Mouse (Mus musculus): ENCODE measurements around the gene Mmp20.

Mmp20 gene

DNA sequence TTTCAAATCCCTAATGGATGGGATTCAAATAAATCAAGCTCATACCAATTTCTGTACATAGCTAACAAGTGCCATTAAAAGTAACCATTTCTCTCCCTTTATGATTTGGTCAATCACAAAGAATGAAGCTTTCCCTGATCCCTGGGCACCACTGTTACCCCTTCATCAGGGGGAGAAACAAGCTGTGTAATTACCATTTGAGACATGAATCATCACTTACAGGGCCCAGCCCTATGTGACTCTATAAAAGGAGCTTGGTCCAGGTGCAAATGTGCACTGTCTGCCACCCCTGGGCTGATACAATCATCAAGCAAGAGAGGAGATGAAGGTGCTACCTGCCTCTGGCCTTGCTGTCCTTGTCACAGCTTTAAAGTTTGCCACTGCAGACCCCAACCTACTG, at the start of gene Mmp20:
Mmp20 (plus strand) TSS at position 301 of the 400 bp plus-strand sequence.
- no peak for DNase-seq

DNA sequence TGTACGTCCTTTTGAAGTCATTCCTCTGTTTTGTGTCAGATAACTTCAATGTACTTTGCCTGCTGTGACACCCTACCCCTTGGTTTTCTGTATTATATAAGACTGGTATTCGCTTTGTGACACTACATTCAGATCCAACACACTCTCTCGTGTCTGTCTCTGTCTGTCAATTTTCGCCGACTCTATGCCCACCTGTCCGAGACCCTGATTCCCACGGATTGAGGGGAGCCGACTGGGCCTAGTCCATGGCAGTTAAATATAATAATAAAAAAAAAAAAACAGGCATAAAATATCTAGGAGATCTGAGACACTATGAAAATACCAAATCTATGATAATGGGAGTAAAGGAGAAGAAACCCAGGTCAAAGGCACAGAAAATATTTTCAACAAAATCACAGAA, 38.0 kb upstream of the Mmp20 start:
- no peak for DNase-seq

DNA sequence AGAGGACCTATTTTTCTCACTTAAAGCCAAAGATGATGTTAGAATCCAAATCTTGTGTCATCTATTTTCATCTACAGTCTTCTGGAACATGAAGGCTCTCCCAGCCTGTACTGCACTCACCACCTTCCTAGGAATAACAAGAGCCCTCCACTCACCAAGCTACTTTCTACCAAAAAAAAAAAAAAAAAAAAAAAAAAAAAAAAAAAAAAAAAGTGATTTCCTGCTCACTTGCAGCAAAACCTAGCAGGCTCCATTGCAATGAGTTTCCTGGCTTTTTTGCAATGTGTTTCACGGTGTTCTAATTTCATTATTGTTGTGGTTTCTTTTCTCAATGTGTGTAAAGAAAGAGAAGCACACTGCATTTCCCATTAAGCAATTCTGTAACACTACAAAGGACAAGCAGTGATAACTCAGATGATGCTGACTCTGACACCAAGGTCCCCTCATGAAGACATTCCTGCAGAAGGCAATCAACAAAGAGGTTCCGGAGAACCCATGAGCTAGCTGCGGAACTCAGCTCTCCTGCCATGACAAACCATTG, 34.7 kb upstream of the Mmp20 start:
- no peak for DNase-seq

DNA sequence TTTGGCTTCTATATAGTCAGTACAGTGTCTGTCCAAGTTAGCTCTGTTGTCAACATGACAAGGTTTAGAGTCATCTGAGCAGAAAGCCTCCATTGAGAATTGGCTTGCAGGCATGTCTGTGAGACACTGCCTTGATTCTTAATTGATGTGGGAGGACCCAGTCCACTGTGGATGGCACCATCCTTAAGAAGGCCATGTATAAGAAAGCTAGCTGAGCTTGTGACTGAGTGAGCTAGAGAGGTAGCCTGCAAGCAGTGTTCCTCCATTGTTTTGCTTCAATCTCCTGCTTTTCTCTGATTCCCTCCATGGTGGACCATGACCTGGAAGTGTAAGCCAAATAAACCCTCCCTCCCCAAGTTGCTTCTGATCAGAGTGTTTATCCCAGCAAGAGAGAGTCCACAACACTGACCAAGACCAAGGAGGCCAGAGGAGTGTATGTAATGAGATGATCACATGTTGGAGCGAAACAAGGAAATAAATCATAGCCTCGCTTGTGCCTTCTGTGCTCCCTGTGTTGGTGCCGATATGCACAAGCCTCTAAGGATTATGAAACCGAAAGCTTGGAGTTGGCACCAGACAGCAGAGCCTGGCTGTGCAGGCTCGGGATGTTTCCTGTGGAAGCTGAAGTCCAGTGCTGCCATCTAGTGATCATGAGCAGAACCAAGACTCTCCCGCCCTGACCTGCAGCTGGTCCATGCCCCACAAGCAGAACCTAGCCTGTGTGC, 33.1 kb upstream of the Mmp20 start:
- DNase-seq: peak; percentile 73

DNA sequence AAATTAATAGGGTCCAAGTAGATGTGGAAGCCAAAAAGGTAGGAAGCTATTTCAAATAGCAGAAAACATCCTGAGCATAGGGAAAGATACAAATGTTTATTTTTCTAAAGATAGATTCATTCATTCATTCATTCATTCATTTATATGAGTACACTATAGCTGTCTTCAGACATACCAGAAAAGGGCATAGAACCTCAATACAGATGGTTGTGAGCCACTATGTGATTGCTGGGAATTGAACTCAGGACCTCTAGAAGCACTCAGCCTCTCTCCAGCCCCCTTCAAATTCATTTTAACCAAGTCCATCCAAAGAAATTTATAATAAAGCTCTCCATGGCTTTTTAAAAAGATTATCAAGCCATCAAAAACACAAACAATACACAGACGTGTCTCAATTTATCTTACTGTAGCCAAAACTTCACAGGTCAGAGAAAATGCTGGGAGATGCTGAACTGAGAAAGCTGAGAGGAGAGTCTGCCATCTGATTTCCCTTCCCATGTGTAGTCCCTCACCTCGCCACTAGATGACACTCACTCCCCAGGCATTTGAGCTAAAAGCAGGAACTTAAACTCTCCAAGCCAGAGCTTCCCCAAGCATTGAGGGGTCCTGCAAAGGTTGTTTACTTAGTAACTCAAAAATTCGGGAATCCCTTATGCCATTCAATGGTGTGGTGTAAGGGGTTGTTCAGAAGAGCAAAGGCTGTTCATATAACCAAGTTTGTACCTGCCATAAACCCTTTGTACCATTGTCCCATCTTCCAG, 24.9 kb upstream of the Mmp20 start:
- peak; percentile 76 for DNase-seq

DNA sequence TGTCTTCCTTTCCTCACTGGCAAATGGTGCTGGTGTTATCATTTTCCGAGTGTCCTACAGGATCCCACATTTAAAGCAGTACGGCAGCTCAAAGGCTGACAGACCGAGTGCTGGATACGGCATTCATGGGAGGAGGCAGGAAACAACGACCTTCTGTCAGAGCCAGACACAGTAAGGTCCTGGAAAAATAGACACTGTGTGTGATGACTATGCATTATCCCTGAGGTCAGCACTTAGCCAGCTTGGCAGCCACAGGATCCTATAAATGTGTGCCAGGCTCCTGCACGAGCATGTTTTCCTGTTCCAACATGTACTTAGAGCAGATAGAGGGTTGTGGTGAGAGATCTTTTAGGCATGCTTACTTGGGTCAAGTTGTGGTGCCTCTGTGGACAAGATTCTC, 24.0 kb upstream of the Mmp20 start:
- no peak for DNase-seq

DNA sequence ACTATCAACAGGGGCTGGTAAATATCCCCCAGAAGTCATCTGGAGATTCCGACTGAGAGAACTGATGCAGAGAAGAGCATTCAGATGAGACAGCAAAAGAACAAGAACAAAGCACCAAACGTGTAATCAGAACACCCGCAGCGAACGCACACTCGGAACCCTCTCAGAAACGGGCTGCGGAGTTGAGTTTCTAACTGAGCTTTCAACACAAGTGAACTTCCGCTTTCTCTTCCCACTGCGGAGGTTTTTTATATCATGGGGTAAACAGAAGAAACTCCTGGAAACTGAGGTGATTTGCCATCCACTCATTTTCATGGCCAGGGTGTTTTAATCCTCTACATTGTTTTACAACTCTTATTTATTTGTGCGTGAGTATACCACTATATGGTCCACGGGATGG, 22.4 kb upstream of the Mmp20 start:
- DNase-seq: no peak

DNA sequence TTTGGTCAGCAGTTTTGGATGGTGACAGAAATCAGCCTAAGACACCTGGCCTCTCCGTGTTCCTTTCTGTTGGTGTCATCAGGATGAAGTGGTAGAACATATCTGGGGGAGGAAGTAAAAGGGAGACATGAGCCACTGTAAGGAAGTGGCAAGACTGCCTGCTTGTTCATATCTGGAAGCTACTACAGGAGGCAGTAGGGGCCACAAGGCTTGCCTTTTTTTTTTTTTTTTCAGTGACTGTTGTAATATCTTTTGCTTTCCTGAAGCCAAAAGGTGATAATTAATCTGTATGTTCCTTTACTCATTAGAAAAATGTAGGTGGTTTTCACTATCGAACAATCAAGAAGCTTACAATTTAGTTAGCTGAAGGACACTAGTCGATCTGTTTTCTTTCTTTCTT, 5.4 kb upstream of the Mmp20 start:
- DNase-seq: no peak

DNA sequence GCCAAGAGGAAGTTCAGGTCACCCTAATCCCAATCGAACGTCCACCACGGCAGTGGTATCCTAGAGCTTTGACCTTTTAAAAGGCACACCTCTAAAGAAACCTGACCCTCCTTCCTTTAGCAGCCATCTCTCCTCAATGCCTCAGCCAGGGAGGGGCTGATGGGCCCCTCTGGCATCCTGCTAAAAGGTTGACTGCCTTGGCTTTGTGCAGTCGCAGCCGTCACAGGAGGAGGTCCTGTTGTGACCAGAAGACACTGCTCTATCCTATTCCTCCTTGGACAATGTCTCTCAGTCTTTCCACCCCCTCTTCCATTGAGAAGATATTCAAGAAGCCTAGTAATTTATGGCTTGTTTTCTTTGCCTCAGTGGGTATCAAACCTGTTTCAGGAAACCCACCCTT, 5.9 kb downstream of the Mmp20 start:
- no peak for DNase-seq

DNA sequence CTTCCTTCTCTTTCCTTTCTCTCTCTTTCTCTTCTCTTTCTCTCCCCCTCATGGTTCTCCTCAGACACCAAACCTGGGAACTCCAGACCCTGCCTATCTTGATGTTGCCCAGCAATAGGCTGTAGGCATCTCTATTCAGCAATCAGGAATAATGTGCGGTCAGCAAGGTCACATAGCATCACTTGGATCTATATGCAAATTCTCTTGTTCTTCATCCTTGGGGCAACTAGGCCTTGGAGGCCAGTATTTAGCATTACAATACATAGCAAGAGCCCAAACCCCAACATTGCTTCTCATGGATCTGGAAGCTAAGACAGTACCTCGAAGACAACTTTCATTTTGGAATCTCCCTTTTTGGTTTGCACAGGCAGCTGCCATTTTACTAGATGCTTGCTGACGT, 19.9 kb downstream of the Mmp20 start:
- no peak for DNase-seq

DNA sequence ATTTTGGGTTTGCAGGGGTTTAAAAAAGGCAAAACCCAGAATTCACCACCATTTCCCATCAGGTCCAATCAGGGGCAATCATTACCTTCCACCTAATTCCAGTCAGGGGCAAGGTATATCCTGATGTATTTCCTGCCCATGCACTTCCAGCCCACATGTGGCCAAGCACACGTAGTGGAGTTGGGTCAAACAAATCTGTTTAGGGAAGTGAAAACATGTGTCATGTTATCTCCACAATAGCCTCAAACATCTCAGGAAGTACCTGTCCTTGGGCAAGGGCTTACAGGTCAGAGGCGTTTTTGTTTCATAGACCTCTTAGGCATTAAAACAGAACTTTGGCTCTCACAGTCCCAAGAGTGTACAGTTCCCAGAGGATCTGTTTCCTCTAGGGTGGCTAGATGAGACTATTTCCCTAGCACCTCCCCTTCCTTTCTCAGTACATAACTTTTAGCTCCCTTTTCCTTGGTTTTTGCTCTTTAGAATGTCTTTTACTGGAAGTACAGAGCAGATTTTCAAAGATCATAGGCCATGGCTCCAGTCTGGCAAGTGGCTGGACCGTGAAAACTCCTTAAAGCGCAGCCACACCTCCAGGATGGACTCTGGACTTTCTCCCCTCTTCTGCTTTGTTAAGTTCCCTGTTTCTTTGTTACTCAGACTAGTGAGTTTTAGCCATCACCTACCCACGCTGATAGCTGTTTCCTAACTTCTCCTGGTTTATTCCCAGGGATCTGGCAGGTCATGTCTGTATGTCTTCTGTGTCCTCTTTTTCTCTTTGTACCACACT, 22.6 kb downstream of the Mmp20 start:
- no peak for DNase-seq

DNA sequence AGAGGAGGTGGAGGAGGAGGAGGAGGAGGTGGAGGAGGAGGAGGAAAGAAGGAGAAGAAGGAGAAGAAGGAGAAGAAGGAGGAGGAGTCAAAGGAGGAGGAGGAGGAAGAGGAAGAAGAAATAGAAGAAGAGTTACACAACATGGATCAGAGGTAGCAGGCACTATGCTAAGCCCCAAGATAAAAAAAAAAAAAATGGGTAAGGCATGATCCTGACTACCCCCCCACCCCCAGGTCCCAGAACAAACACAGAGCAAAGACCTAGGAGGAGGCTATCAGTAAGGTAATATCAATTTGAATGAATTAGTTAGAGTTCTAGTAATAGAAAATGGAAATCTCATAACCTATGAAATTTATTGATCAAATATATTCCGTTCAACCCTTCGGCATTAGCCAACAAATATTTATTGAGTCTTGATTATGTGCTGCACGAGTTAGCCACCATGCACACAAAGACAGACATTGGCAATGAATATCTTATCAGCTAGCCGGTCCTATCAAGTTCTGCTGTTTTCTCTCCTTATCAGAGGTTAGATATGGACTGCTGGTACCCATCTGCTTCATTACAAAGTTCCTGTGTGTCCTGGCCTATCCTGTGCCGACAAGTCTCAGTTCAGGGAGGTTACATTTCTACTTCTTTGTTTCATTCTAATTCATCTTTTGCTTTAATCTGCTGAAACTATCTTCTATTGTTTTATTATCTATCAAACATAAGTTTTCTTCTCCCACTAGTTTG, 24.5 kb downstream of the Mmp20 start:
- DNase-seq: no peak

DNA sequence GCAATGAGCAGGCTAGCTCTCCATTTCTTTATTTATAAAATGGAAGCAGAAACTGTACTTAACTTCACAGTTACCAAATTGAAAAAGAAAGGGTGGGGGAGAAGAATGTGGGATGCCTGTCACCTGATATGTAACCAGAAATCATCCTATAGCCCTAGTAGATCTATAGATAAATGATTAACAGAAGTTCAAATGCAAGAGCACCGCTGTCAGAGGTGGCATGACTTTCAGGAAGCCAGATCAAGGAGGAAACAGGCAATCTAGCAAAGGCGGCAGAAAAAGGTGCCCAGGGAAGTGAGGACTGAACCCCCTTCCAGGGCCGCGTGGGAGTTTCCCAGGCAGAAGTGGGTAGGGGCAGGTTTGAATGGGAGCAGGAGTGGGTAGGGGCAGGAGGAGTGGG, 29.9 kb downstream of the Mmp20 start:
- DNase-seq: no peak

DNA sequence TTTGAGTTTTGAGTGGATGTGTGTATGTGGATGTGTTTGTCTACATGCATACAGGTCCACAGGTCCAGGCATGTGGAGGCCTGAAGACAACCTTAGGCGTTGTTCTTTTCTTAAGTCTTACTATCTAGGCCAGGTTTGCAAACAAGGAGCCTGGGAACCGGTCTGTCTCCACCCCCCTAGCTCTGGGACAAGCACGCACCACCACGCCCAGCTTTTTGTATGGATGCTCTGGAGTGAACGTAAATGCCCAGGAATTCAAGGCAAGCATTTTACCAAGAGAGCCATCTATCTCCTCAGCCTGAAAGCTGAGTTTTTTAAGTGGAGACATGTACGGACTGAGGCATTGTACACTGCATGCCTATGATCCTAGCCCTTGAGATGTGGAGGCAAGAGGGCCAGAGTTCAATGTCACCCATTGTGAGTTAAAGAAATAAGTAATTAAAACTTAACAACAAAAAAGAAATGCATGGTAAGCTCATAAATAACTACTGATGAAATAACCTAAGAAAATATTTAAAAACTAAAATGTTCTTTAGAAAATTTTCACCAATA, 31.5 kb downstream of the Mmp20 start:
- DNase-seq: no peak

DNA sequence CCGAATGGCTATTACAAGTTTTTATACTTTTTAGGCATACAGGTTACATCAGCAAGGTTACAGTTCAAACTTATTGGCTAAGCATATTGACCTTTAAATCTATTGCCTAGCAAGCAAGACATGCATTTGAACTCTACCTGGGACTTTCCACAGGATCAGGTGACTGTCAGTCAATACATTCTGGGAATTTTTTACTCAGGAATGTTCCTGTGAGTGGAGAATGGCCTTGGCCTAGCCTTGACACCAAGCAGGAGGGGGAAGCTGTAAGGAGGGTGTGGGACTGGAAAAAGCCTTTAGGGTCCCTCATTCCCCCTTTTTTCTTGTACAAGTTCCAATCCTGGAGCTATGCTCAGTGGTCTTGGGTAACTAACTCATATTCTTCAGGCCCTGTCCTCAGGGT, 33.3 kb downstream of the Mmp20 start:
- DNase-seq: no peak

DNA sequence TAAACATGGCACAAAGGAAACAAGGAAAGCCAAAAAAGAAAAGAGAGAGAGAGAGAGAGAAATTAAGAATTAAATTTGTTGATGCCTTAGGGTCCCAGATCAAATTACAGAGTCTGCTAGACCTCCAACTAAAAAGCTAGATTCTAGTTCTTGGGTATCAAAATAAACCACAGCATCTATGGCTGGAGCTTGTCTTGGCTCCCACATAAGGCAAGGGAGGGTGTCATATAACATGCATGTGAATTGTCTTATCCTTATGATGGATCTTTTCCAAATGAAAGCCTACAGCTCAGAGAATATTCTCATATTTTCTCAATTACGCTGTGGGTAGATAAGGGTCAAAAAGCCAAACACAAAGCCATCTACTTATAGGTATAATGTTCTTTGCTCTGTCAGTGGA, 41.6 kb downstream of the Mmp20 start:
- DNase-seq: no peak

DNA sequence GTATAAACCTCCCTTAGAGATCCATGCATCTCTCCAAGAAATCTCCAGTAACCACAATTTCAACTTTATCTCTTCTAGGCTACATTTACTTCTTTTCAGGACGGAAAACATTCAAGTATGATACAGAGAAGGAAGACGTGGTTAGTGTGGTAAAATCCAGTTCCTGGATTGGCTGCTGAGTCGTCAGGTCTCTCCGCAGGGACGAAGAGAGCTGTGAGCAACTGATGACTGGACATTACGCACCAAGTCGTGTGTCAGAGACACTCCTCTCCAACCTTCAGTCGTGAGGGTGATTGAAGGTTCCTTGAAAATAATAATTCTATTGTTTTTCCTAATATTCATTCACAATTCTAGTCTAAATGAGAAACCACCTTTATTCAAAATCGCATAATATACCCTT, 45.0 kb downstream of the Mmp20 start:
- DNase-seq: no peak

DNA sequence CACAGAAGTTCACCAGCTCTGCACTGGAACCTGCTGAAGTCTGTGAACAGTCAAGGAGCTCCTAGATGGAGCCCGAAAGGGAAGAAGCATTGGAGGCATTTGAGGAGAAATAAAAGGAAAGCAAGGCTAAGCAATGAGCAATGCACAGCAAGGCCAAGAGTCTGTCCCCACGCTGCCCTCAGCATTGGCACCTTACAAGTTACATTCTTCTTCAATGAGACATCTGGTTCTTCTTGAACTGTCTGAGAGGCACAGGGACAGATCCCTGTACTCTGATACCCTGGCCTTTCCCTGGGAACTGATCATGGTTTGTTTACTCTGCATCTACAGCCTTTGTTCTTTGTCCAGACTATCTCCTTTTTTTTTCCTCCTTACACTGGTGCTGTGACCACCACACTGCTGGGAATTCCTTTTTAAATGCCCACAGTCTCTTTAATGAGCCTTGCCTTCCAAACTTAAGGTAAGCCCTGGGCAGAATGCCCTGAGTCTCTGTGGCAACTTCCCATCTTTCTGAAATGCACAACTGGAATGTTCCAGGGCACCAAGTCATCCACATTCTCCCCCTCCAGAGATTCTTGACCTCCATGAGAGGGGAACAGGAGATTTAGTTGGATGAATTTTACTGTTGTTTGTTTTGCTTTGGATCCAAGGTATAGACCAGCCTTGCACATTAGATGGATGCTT, 50.3 kb downstream of the Mmp20 start:
- DNase-seq: no peak

DNA sequence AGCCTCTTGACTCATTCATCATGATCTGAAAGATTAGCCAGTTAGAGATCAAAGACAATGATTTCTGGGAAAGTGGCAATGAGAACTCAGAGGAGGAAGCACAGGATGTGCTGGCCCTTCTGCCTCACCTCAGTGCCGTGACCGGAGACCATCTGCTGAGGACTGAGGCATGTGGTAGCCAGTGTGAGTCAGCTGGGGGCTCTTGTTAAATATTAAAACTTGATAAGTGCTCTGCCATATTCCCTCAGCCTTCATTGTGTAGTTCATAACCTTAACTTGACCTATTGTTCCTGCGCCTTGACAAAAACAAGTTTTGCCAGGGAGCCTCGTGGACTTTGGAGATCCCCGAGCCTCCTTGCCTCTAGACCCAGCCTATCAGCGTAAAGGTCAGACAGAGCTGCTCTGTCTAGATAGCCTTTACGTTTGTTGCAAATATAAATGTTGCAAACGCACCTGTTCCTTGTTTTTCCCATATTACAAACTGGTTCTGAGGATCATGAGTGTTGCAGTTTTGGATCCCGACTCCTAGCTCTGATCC, 54.1 kb downstream of the Mmp20 start:
- DNase-seq: no peak

DNA sequence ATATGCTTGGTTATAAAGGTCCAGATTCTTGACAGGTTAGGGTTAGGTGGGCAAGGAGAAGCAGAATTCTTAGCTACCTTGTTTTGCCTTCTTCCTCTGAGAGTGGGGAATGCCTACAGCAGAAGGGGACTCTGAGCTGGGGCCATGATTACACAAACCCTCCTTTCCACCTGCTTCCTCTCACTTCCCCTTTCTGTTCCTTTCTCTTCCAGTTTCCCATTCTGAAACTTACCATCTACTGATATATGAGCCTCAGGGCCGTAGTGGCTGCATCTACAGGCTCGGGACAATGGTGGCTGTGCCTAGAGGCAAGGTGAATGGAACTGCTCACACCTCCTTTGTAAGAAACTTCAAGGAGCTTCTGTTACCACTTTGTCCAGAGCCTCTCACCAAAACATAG, 58.0 kb downstream of the Mmp20 start:
- no peak for DNase-seq

DNA sequence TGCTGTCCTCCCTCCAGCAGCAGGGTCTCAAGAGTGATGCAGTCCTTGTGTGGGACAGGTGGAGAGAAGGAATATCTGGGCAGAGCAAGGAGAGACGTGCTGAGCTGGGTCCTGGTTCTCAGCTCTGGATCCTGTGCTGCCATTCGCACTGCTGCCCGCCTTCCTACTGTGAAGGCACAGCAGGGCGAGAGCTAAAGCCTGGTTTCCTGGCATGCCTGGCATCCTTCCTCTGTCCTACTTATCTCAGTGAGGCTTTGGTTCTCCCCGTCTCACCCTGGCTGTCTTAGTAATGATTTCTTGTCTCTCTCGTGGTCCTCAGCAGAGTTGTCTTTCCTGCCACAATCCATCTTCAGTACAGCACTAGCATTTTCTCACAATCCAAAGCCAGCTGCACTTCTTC, 61.8 kb downstream of the Mmp20 start:
- no peak for DNase-seq

DNA sequence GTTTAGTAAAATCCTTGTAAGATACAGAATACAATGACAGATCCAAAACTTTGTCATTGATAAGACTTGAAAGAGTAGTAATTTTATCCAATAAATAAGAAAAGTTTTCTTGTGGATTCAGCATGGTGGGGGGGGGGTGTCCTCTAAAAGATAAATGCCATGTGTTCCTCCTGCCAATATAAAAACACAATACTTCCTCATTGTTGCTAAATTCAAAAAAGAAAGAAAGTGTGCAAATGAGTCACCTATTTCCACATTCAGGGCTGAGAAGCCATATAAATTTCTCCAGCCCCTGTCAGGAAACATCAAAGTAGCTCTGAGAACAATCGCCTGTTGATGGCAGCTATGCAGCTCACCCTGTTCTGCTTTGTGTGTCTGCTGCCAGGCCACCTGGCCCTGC, 63.8 kb downstream of the Mmp20 start, which contains the start of gene Mmp7:
Mmp7 (plus strand) TSS at position 301 of the 400 bp plus-strand sequence.
- DNase-seq: no peak

Data from thymus, postnatal 25 days (tissue).